Comparison of ENCODE assay signal across 27 mouse cellular contexts in genomic region chr19:4619461-4619860, GRCm38 (mm10). TPM values are rescaled to one million over a fixed set of nuclear protein-coding genes. Genes with fewer than 3 reads are reported as not detected.
A peak's percentile ranks its signal among the peaks of the same experiment; 100 is the strongest.
DNase-seq lines count a peak whose midpoint lies in the region; ATAC-seq lines count a peak whose summit lies in the region.
"Had no signal": no experiment of that assay in that cellular context is flagged by ENCODE, and none has a peak within 500 bp of the region (broad histone marks: within the 10 kb centered on the region; RNA-seq: fewer than 3 reads in every experiment).

No protein-coding gene starts in this region.

- 0 out of 2 replicates have a peak overlapping the region, but pooled peaks have one; percentile 36 for H3K9ac ChIP-seq in embryonic facial prominence, embryonic 13.5 days
- H3K9ac ChIP-seq in midbrain, embryonic 11.5 days (ENCODE audit: low read length), result no peak overlapping the region
- H3K9ac ChIP-seq: embryonic facial prominence, embryonic 15.5 days; forebrain, embryonic 15.5 days; hindbrain, embryonic 13.5 days; intestine, embryonic 15.5 days had no signal

- peak; percentile 23 for DNase-seq in cerebellum, adult 8-10 months
- no peak for DNase-seq in cerebellum, postnatal 4 days (ENCODE audit: low spot score in 2 of 2)
- DNase-seq in embryonic facial prominence, embryonic 10.5 days (ENCODE audit: low spot score), result no peak
- DNase-seq in left cerebral cortex, postnatal 4 days, result peak; percentile 9
- no peak for DNase-seq in left cerebral cortex, adult 11 months (ENCODE audit: low spot score)
- DNase-seq in midbrain, embryonic 10.5 days (ENCODE audit: low spot score), result no peak
- DNase-seq in midbrain, embryonic 11.5 days (ENCODE audit: low spot score, missing footprints), result no peak
- DNase-seq: adrenal gland, postnatal 10 days; adrenal gland, postnatal 36 days; B cell, adult 2 months; cerebellum, adult 9-10 months; embryo, embryonic 11 days; gastrocnemius, postnatal 10 days; gastrocnemius, postnatal 36 days; heart, postnatal 36 days; kidney, adult 11 months had no signal

- H3K27me3 ChIP-seq in embryonic facial prominence, embryonic 13.5 days, result no peaks in the 10 kb centered on the region
- peaks cover 9% of the 10 kb centered on the region; the same call in 1 of the 2 replicates for H3K27me3 ChIP-seq in embryonic facial prominence, embryonic 10.5 days (replicated peaks; ENCODE audit: low read depth, poor library complexity, severe bottlenecking)
- peaks cover 18% of the 10 kb centered on the region for H3K27me3 ChIP-seq in midbrain, embryonic 10.5 days (ENCODE audit: low read depth, poor library complexity, severe bottlenecking)
- peaks cover 2% of the 10 kb centered on the region; the same call in 1 of the 2 replicates for H3K27me3 ChIP-seq in midbrain, embryonic 11.5 days (ENCODE audit: control insufficient read depth, insufficient read depth, low read length)
- H3K27me3 ChIP-seq: CH12.LX; embryonic facial prominence, embryonic 15.5 days; forebrain, embryonic 15.5 days; intestine, embryonic 15.5 days; Patski had no signal

- H3K4me1 ChIP-seq in embryonic facial prominence, embryonic 13.5 days, result peaks cover 16% of the 10 kb centered on the region
- H3K4me1 ChIP-seq in embryonic facial prominence, embryonic 10.5 days, result peaks cover 35% of the 10 kb centered on the region
- H3K4me1 ChIP-seq in midbrain, embryonic 10.5 days, result peaks cover 38% of the 10 kb centered on the region
- peaks cover 6% of the 10 kb centered on the region for H3K4me1 ChIP-seq in midbrain, embryonic 11.5 days (ENCODE audit: control insufficient read depth, insufficient read depth, low read length)

- WGBS in embryonic facial prominence, embryonic 13.5 days, result 72% methylated on average over 10 of the region's 10 CpGs
- 88% methylated on average over 10 of the region's 10 CpGs for WGBS in embryonic facial prominence, embryonic 10.5 days
- WGBS in midbrain, embryonic 10.5 days, result 91% methylated on average over 10 of the region's 10 CpGs
- 79% methylated on average over 10 of the region's 10 CpGs for WGBS in midbrain, embryonic 11.5 days

- H3K27ac ChIP-seq in embryonic facial prominence, embryonic 13.5 days, result no peak overlapping the region
- no peak overlapping the region for H3K27ac ChIP-seq in embryonic facial prominence, embryonic 10.5 days (replicated peaks)
- H3K27ac ChIP-seq in midbrain, embryonic 10.5 days (replicated peaks), result no peak overlapping the region
- H3K27ac ChIP-seq in midbrain, embryonic 11.5 days (ENCODE audit: low read depth, low read length), result no peak overlapping the region
- H3K27ac ChIP-seq: embryonic facial prominence, embryonic 15.5 days; forebrain, embryonic 15.5 days; hindbrain, embryonic 10.5 days; hindbrain, embryonic 13.5 days; intestine, embryonic 15.5 days had no signal

- ATAC-seq in embryonic facial prominence, embryonic 13.5 days (ENCODE audit: insufficient number of reproducible peaks, insufficient read depth, low FRiP score, low TSS enrichment, low read depth), result no peak
- no peak for ATAC-seq in midbrain, embryonic 11.5 days (ENCODE audit: low FRiP score)
- ATAC-seq: forebrain, embryonic 15.5 days; hindbrain, embryonic 16.5 days; intestine, embryonic 15.5 days; Patski had no signal

- H3K4me2 ChIP-seq in embryonic facial prominence, embryonic 13.5 days, result no peak overlapping the region
- H3K4me2 ChIP-seq in midbrain, embryonic 11.5 days, result no peak overlapping the region
- H3K4me2 ChIP-seq: embryonic facial prominence, embryonic 15.5 days; forebrain, embryonic 15.5 days; heart, embryonic 11.5 days; hindbrain, embryonic 13.5 days; intestine, embryonic 15.5 days had no signal

- no peaks in the 10 kb centered on the region for H3K9me3 ChIP-seq in embryonic facial prominence, embryonic 13.5 days
- no peaks in the 10 kb centered on the region for H3K9me3 ChIP-seq in embryonic facial prominence, embryonic 10.5 days
- H3K9me3 ChIP-seq in midbrain, embryonic 10.5 days (replicated peaks), result no peaks in the 10 kb centered on the region
- H3K9me3 ChIP-seq in midbrain, embryonic 11.5 days (ENCODE audit: control insufficient read depth, low read length), result no peaks in the 10 kb centered on the region
- H3K9me3 ChIP-seq: embryonic facial prominence, embryonic 15.5 days; forebrain, embryonic 15.5 days; G1E; hindbrain, embryonic 10.5 days; hindbrain, embryonic 13.5 days; intestine, embryonic 15.5 days had no signal

- intact Hi-C loops in left cerebral cortex, postnatal 4 days (cut with DNase I), result loop anchor here (5.0 kb wide), 1 partner anchor 122 kb away; the partner anchor contains the start of gene 2010003K11Rik

- H3K4me3 ChIP-seq in embryonic facial prominence, embryonic 13.5 days, result no peak overlapping the region
- H3K4me3 ChIP-seq in embryonic facial prominence, embryonic 10.5 days, result no peak overlapping the region
- 0 out of 2 replicates have a peak overlapping the region, but pooled peaks have one; percentile 4 for H3K4me3 ChIP-seq in midbrain, embryonic 10.5 days
- no peak overlapping the region for H3K4me3 ChIP-seq in midbrain, embryonic 11.5 days (ENCODE audit: low read depth, low read length)
- H3K4me3 ChIP-seq: embryonic facial prominence, embryonic 15.5 days; forebrain, embryonic 15.5 days; hindbrain, embryonic 10.5 days; hindbrain, embryonic 13.5 days; intestine, embryonic 15.5 days had no signal

- peaks cover 47% of the 10 kb centered on the region for H3K36me3 ChIP-seq in embryonic facial prominence, embryonic 13.5 days
- H3K36me3 ChIP-seq in embryonic facial prominence, embryonic 10.5 days (replicated peaks), result peaks cover 46% of the 10 kb centered on the region
- peaks cover 44% of the 10 kb centered on the region for H3K36me3 ChIP-seq in midbrain, embryonic 10.5 days
- H3K36me3 ChIP-seq in midbrain, embryonic 11.5 days (ENCODE audit: control insufficient read depth, insufficient read depth, low read length), result peaks cover 11% of the 10 kb centered on the region

RNA-seq across cellular contexts. Expression of gene Lrfn4, which starts 4.0 kb away (rescaled TPM):
- 8.7 and 9.9 TPM in 2 replicates for polyA plus RNA-seq in embryonic facial prominence, embryonic 13.5 days (2015; fragmentation: Nextera tagmentation; extraction: Ambion mirVana)
- 6.8 TPM in 2 replicates for polyA plus RNA-seq in embryonic facial prominence, embryonic 10.5 days (2016; fragmentation: Nextera tagmentation; extraction: Ambion mirVana)
- 10 to 100 TPM; 85.3 to 88.6 TPM for total RNA-seq in left cerebral cortex, postnatal 4 days (2021)
- polyA plus RNA-seq in midbrain, embryonic 10.5 days (2016; fragmentation: Nextera tagmentation; extraction: Ambion mirVana), result 5.6 and 6.5 TPM in 2 replicates
- 7.5 and 7.6 TPM in 2 replicates for polyA plus RNA-seq in midbrain, embryonic 11.5 days (2014; fragmentation: Nextera tagmentation; extraction: Ambion mirVana)

RNA-seq across cellular contexts. Expression of gene Rce1, which starts 6.0 kb away (rescaled TPM):
- 62.5 and 66.6 TPM in 2 replicates for polyA plus RNA-seq in embryonic facial prominence, embryonic 13.5 days (2015; fragmentation: Nextera tagmentation; extraction: Ambion mirVana)
- polyA plus RNA-seq in embryonic facial prominence, embryonic 10.5 days (2016; fragmentation: Nextera tagmentation; extraction: Ambion mirVana), result 75.5 and 82.9 TPM in 2 replicates
- total RNA-seq in left cerebral cortex, postnatal 4 days (2021), result 10 to 100 TPM; 26.4 to 27.5 TPM
- 80.7 and 87.0 TPM in 2 replicates for polyA plus RNA-seq in midbrain, embryonic 10.5 days (2016; fragmentation: Nextera tagmentation; extraction: Ambion mirVana)
- 61.0 and 68.7 TPM in 2 replicates for polyA plus RNA-seq in midbrain, embryonic 11.5 days (2014; fragmentation: Nextera tagmentation; extraction: Ambion mirVana)

Comparison
In these comparisons a context has a peak if more than half of its experiments do, and no peak if none do; other contexts are left out.
1. DNase-seq: peak in cerebellum, adult 8-10 months (single experiment) and left cerebral cortex, postnatal 4 days (single experiment); none in cerebellum, postnatal 4 days (0 of 2), embryonic facial prominence, embryonic 10.5 days (single experiment), left cerebral cortex, adult 11 months (single experiment), midbrain, embryonic 10.5 days (single experiment) and midbrain, embryonic 11.5 days (single experiment).